Mouse (Mus musculus) cortical plate, adult 2 months (tissue): ENCODE measurements at regions not wholly inside any gene's neighbourhood (a gene's known extent, or its start where the extent isn't known, plus 50 kb on each side); places are given as distances from the start of the nearest gene placed in this dataset.

Source experiments
- CTCF ChIP-seq: fragments of 200-500 bp; IDR thresholded peaks from 2 replicates; pipeline ENCODE4 v1.5.1; 2011; ENCODE audit warnings: mild to moderate bottlenecking, control low read depth, low read length; ENCODE audit not compliant: insufficient read depth; ENCODE audit errors: extremely low read depth
- POLR2A ChIP-seq: fragments of 200-500 bp; IDR thresholded peaks from 2 replicates; pipeline ENCODE4 v1.6.1; 2011; ENCODE audit warnings: mild to moderate bottlenecking, low read length, control low read depth; ENCODE audit not compliant: insufficient read depth; ENCODE audit errors: extremely low read depth

DNA sequence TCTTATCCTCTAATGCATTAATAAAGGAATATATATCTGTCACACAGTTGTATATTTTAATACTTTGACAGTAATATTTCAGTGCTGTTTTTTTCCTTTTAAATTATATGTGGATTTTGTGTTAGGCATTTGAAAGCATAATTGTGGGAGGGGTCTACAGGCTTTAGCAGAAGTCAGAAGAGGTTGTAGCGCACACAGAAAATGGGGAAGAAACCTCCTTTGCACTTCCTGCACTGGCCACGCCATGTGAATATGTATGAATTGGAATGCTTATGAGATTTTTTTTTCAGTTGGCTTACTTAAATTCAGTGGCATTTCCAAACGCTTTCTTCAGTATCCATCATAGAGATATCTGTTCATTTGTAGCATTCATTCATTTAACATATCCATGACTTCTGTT, 125.1 kb downstream of the Lmo4 start:
- TF ChIP-seq CTCF (no peak), POLR2A (no peak)
